Mouse (Mus musculus) MEL (cell line): ENCODE data around the gene Chid1.

ENCODE experiments used
- ELF1 ChIP-seq: IDR thresholded peaks from 2 replicates; pipeline ENCODE4 v1.6.1; 2014; ENCODE audit warnings: low read depth, mild to moderate bottlenecking, inconsistent platforms, low read length, improper control_type of control experiment, moderate library complexity
- POLR2AphosphoS5 ChIP-seq: IDR thresholded peaks from 2 replicates; pipeline ENCODE4 v1.6.1; 2012; ENCODE audit warnings: low read depth, borderline replicate concordance, mild to moderate bottlenecking, inconsistent platforms, low read length, moderate library complexity, mixed read lengths
- USF2 ChIP-seq, 2 experiments: IDR thresholded peaks; 2 replicates each; pipeline ENCODE4 v1.6.1; 2011 to 2012; ENCODE audit warnings: improper control_type of control experiment in 2 of 2, low read length in 2 of 2, borderline replicate concordance in 1 of 2, inconsistent platforms in 1 of 2, low read depth in 1 of 2, mild to moderate bottlenecking in 1 of 2; ENCODE audit not compliant: insufficient read depth in 1 of 2
- ZNF384 ChIP-seq: IDR thresholded peaks from 2 replicates; pipeline ENCODE4 v1.6.1; 2012; ENCODE audit warnings: low read depth, mild to moderate bottlenecking, inconsistent platforms, low read length, improper control_type of control experiment

DNA sequence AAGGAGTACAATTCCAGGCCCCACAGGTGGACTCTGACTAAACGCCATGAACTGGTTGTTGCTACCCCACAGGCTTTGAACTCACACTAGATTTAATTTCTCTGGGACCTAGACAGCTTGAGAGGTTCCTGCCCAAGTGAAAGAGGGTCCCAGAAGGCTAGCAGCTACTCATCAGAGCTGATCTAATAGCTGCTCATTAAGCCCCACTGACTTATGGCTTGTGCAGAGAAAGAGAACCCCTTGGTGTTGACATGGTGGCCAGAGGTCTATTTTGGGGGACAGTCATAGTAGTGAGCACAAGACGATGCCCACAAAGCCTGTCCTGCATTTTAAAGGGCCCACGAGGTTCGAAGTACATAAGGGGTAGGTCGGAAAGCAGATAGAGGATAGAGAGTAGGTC lies 65.5 kb downstream of the Chid1 start:
- TF ChIP-seq ZNF384 = no peak
- TF ChIP-seq USF2 (IDR thresholded peaks at IDR 0.05; ENCODE audit: borderline replicate concordance in 1 of 2, insufficient read depth in 1 of 2, low read depth in 1 of 2, low read length in 2 of 2) = no peak
- no peak for TF ChIP-seq ELF1
- no peak for TF ChIP-seq POLR2AphosphoS5
